Mouse (Mus musculus) heart, postnatal 0 days (tissue): ENCODE data around the gene Nom1.

ENCODE experiments used
- CTCF ChIP-seq: IDR thresholded peaks from 2 replicates; pipeline ENCODE4 v1.5.1; 2016; ENCODE audit warnings: antibody characterized with exemption, control low read depth, low read depth
- EP300 ChIP-seq: IDR thresholded peaks from 2 replicates; pipeline ENCODE4 v1.6.1; 2016; ENCODE audit warnings: antibody characterized with exemption, low read depth

GRCm38 (mm10) chr5:29484965-29485940, 50.8 kb downstream of the Nom1 start:
- TF ChIP-seq CTCF (no peak), EP300 (no peak)
